Mouse (Mus musculus) megakaryocyte, embryonic 14.5 days (primary cell): Measurements from ENCODE around the gene Pced1a.

Source experiments
- FLI1 ChIP-seq: IDR thresholded peaks from 2 replicates; pipeline ENCODE4 v1.6.1; 2012; ENCODE audit warnings: low read length, inconsistent platforms, mixed read lengths
- GATA1 ChIP-seq: IDR thresholded peaks from 3 replicates; pipeline ENCODE4 v1.6.1; 2012; ENCODE audit warnings: mixed read lengths, low read length, inconsistent platforms, borderline replicate concordance

GRCm38 (mm10) chr2:130472908-130473510 lies 48.5 kb upstream of the Pced1a start:
- no peak for TF ChIP-seq GATA1
- no peak for TF ChIP-seq FLI1
